Mouse (Mus musculus) natural killer cell, adult 2 months (primary cell): ENCODE data around the gene Vps18.

Source experiments
- DNase-seq, 2 experiments: peaks; one replicate each; pipeline ENCODE4 v3.0.0; 2022; ENCODE audit warnings: low spot score in 2 of 2

Vps18 gene

DNA sequence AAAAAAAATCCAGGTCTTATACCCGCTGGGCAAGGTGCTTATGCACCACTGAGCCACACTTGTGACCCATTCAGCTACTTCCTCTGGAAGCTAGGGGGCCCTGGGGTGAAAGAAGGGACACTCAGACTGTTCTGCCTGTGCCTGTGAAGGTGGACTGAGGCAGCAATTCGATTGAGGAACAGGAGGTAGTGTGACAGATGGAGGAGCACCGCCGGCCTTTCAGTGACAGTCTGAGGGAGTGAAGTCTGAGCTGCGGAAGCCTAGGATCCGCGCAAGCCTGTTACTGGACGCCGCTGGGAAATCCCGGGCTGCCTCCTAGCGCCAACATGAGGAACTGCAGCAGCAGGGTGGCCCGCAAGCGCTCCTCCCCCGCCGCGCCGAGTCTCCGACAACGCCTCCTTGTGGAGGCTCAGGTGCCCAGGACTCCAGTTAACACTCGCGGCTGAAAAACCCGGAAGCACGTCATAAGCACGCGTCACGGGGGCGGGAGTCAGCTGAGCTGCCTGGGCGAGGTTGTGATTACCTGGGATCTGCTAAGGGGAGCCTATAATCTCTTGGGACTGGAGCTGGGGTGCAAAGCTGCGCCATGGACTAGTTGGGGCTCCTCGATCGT lies at the start of gene Vps18:
Gene Vps18 (plus strand): TSS at position 471 of the 613 bp plus-strand sequence.
- DNase-seq: peak; percentile 98

GRCm38 (mm10) chr2:119240075-119240818 lies 48.3 kb upstream of the Vps18 start:
- DNase-seq: no peak

- DNase-seq: no peak
These were observed 47.7 kb upstream of the Vps18 start for GRCm38 (mm10) chr2:119240819-119241186.

GRCm38 (mm10) chr2:119242548-119242947 lies 46.0 kb upstream of the Vps18 start:
- no peak for DNase-seq

- no peak for DNase-seq
These were observed 43.3 kb upstream of the Vps18 start for GRCm38 (mm10) chr2:119245246-119245645.

DNA sequence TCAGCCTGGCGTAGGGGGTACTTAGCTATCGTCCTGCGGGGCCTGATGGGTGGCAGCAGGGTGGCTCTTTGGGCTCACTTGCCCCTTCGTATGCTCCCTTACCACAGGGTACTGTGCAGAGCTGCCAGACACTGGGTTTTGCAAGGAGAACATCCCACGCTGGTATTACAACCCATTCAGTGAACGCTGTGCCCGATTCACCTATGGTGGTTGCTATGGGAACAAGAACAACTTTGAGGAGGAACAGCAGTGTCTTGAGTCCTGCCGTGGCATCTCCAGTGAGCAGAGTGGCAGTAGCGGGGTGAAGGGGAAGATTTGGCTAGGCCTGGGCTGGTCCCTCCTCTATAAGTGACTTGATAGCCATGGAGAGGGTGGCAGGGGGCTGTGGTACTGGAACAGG lies 40.6 kb upstream of the Vps18 start:
- DNase-seq: no peak

DNA sequence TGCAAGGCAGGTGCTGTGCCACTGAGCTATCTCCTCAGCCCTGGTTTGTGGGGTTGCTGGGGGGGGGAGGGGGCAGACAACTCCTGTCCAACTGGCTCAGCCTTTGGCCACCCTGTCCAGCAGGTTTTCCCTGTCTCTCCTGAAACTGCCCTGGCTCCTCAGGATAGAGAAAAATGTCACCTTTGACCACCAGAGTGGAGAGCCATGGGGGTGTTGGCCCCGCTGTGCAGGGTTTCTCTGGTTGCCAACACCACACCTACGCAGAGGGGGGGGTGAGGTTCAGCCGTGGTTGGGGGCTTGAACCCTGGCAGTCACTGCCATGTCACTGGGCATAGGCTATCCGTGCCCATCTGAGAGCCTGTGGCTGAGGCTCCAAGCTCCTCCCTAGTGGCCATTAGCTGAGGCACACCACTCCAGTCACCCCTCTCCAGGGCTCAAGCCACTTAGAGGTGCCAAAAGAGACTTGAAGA lies 38.9 kb upstream of the Vps18 start:
- DNase-seq: no peak

GRCm38 (mm10) chr2:119250377-119250776 lies 38.2 kb upstream of the Vps18 start:
- no peak for DNase-seq

- DNase-seq: peak; percentile 74 to 85
These were observed 37.6 kb upstream of the Vps18 start for GRCm38 (mm10) chr2:119250826-119251478.

- DNase-seq: no peak
These were observed 33.6 kb upstream of the Vps18 start for GRCm38 (mm10) chr2:119254976-119255375.

DNA sequence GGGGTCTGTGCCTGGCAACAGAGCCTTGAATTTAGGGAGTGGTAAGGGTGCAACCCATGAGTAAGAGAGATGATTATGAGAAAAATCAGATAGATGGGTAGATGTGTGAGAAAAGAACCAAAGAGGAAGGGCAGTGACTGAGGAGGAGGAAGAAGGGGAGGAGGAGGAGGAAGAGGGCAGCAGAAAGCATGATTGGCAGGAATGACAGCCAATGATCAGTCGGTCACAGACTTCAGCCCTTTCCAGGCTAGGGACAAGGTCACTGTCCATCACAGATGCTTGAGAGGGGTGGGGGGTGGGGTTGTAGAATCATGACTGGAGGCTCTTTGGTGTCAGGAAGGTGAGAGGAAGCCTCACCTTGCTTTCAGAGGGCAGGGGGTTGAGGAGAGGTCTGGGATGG lies 28.0 kb upstream of the Vps18 start:
- no peak for DNase-seq

DNA sequence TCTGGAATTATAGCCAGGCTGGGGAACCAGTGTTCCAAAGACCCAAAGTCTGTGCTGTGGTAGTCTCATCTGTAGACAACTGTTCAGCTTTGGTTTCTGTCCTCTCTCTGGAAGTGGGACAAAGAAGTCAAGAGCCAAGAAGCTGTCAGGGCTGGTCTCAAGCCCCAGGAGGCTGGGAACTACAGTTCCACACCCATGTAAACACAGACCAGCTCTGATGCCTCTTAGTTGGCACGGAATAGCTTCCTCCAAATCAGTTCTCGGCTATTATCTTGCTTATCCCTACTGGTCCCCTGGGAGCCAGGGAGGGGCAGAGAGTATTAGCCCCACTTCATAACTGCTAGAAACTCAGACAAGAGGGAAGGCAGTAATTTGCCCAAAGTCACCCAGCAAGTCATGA lies 27.2 kb upstream of the Vps18 start:
- no peak for DNase-seq

- no peak for DNase-seq
These were observed 25.6 kb upstream of the Vps18 start for GRCm38 (mm10) chr2:119262978-119263377.

DNA sequence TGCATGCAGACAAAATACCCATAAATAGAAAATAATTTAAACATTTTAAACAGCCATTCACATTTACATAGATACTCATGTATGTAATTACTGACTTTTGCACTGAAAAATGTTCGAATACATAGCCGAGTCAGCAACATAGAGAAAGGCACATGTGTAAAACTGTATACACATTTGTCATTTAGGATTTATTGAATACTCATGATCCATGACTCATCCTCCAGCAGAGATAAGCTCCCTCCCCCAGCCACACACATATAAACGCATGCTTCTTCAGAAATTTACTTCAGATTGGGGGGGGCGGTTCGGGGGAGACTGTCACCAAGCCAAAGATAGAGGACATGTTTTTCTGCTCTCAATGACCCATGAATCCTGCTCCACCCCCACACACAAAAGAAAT lies 24.7 kb upstream of the Vps18 start:
- no peak for DNase-seq

DNA sequence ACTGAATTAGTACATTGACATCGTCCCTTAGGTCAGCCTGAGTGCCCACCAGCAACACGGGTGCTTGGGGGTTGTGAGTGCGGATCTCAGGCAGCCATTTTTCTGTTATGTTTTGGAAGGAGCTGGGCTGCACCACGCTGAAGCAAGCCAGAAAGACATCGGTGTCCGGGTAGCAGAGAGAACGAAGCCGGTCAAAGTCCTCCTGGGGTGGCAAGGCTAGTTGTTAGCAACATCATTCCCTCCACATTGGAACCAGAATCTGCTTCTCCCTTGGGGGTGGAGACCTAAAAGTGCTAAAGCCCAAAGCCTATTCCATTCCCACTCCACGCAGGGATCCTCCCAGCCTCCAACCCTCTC lies 18.3 kb upstream of the Vps18 start:
- no peak for DNase-seq

- DNase-seq: peak; percentile 37 to 59
These were observed 17.8 kb upstream of the Vps18 start, which contains the start of gene Rhov for GRCm38 (mm10) chr2:119270643-119271331. Gene Rhov (minus strand): TSS chr2:119271272.

DNA sequence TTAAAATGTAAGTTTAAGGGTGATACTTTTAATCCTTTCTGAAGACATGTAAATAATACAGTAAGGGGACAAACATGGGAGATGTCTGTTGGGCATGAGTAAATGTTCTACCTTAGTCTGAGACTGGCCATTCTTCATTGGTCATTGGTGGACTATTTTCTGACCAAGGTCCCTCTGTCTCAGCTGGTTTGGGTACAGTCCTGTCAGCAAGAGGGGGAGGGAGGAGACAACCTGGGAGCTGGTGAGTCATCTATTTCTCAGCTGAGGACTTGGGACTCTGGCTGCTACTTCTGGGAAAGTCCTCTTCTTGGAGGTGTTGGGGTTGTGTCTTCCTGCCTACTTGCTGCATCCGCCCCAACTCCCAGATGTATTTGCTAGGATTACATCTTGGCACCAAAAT lies 14.4 kb upstream of the Vps18 start:
- DNase-seq: no peak

GRCm38 (mm10) chr2:119276926-119277325 lies 11.6 kb upstream of the Vps18 start:
- DNase-seq: no peak

- no peak for DNase-seq
These were observed 10.7 kb upstream of the Vps18 start for GRCm38 (mm10) chr2:119277810-119278209.

- no peak for DNase-seq
These were observed 6.5 kb upstream of the Vps18 start for GRCm38 (mm10) chr2:119281899-119282565.

- no peak for DNase-seq
These were observed 1.2 kb upstream of the Vps18 start for GRCm38 (mm10) chr2:119287372-119287771.

GRCm38 (mm10) chr2:119289014-119289416 lies 475 bp downstream of the Vps18 start:
- DNase-seq: peak; percentile 30 to 52
